Mouse (Mus musculus): ENCODE results near the gene Hcn2.

DNA sequence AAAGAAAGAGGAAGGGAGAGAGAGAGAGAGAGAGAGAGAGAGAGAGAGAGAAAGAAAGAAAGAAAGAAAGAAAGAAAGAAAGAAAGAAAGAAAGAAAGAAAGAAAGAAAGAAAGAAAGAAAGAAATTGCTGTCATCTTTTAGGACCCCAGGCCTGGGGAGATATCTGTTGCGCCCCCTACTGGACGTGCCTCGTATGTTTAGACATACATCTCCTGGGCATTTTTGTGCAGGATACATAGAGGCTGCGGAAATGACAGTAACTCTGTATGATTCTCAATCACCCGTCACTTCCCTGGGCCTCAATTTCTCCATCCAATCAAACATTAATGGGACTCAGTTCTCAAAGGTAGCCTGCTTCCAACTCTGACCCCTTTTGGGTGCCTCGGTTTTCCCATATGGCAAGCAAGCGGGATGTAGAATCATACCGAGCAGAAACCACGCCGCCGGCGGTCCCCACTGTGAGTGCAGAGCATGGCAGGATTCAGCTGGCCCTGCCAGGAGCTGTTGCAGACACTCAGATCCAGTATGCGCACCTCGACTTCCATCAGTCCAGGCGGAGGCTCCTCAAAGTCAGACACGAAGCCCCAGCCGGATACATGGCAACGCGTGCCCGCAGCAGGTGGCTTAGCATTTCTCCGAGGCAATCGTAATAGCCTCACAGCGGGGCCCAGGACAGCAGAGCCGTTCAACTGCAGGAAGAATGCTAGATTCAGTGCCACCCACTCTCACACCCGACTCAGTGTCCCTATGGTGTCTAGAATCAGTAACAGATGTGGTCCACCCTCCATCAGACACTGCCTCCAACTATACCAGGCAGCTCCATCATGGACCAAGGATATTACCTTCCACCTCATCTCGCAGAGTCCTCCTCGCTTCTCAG, 67.7 kb downstream of the Hcn2 start:
- TF ChIP-seq CTCF (IDR thresholded peaks at IDR 0.05; ENCODE audit: low read depth) (peak; percentile 67), EP300 (IDR thresholded peaks at IDR 0.05; ENCODE audit: low read depth) (no peak)

All from liver, postnatal 0 days (tissue).